Mouse (Mus musculus): ENCODE results near the gene Fbn1. TPM values are rescaled to one million over a fixed set of nuclear protein-coding genes. Genes with fewer than 3 reads are reported as not detected.

Fbn1 gene
- total and polyA plus RNA-seq, 3 experiments = 15.0 to 43.9 (median 28.8) TPM

GRCm38 (mm10) chr2:125436240-125436639 is 71.6 kb downstream of the Fbn1 start:
- H3K4me3 ChIP-seq = no peak overlapping the region
- H3K27ac ChIP-seq = no peak overlapping the region
- H3K27me3 ChIP-seq (ENCODE audit: control insufficient read depth, insufficient read depth, low read length) = no peaks in the 10 kb centered on the region
- H3K79me2 ChIP-seq (replicated peaks; ENCODE audit: control insufficient read depth, insufficient read depth, low read length) = peaks cover 3% of the 10 kb centered on the region; the same call in 1 of the 2 replicates
- H3K36me3 ChIP-seq (ENCODE audit: control insufficient read depth, insufficient read depth, low read length) = no peaks in the 10 kb centered on the region; the same call in 1 of the 2 replicates
- H3K4me1 ChIP-seq (ENCODE audit: control insufficient read depth, insufficient read depth, low read length) = no peaks in the 10 kb centered on the region; the same call in 1 of the 2 replicates
- 84% methylated on average over 7 of the region's 7 CpGs for WGBS
- no peak for DNase-seq
- TF ChIP-seq EP300 (IDR thresholded peaks at IDR 0.05; ENCODE audit: insufficient read depth, low read depth, low read length) (no peak), CTCF (IDR thresholded peaks at IDR 0.05) (no peak), POLR2A (IDR thresholded peaks at IDR 0.05; ENCODE audit: insufficient read depth, low read depth, low read length) (no peak)
- intact Hi-C loops (cut with DNase I) = no loop called here
- no peak overlapping the region for H3K9ac ChIP-seq (ENCODE audit: low read depth, low read length)

GRCm38 (mm10) chr2:125433524-125433923 is 74.3 kb downstream of the Fbn1 start:
- 51% methylated on average over 6 of the region's 6 CpGs for WGBS
- peak in 1 of 2 experiments; percentile 36 for DNase-seq
- Histone ChIP-seq H3K27me3 (ENCODE audit: control insufficient read depth, insufficient read depth, low read length) (no peaks in the 10 kb centered on the region), H3K79me2 (replicated peaks; ENCODE audit: control insufficient read depth, insufficient read depth, low read length) (no peaks in the 10 kb centered on the region), H3K27ac (no peak overlapping the region), H3K36me3 (ENCODE audit: control insufficient read depth, insufficient read depth, low read length) (peaks cover 4% of the 10 kb centered on the region; the same call in 1 of the 2 replicates), H3K4me3 (no peak overlapping the region), H3K4me1 (ENCODE audit: control insufficient read depth, insufficient read depth, low read length) (peaks cover 8% of the 10 kb centered on the region), H3K9ac (ENCODE audit: low read depth, low read length) (no peak overlapping the region)
- no peak for TF ChIP-seq POLR2A (IDR thresholded peaks at IDR 0.05; ENCODE audit: insufficient read depth, low read depth, low read length)
- no peak for TF ChIP-seq CTCF (IDR thresholded peaks at IDR 0.05)
- no peak for TF ChIP-seq EP300 (IDR thresholded peaks at IDR 0.05; ENCODE audit: insufficient read depth, low read depth, low read length)
- intact Hi-C loops (cut with DNase I) = no loop called here

GRCm38 (mm10) chr2:125431491-125431890 is 76.3 kb downstream of the Fbn1 start:
- peaks cover 4% of the 10 kb centered on the region; the same call in 1 of the 2 replicates for H3K36me3 ChIP-seq (ENCODE audit: control insufficient read depth, insufficient read depth, low read length)
- H3K9ac ChIP-seq (ENCODE audit: low read depth, low read length) = no peak overlapping the region
- no peaks in the 10 kb centered on the region for H3K79me2 ChIP-seq (replicated peaks; ENCODE audit: control insufficient read depth, insufficient read depth, low read length)
- TF ChIP-seq EP300 (IDR thresholded peaks at IDR 0.05; ENCODE audit: insufficient read depth, low read depth, low read length) (no peak), POLR2A (IDR thresholded peaks at IDR 0.05; ENCODE audit: insufficient read depth, low read depth, low read length) (no peak), CTCF (IDR thresholded peaks at IDR 0.05) (no peak)
- DNase-seq = no peak
- H3K27ac ChIP-seq = no peak overlapping the region
- WGBS = 65% methylated on average over 6 of the region's 6 CpGs
- no peak overlapping the region for H3K4me3 ChIP-seq
- H3K4me1 ChIP-seq (ENCODE audit: control insufficient read depth, insufficient read depth, low read length) = peaks cover 10% of the 10 kb centered on the region
- intact Hi-C loops (cut with DNase I) = no loop called here
- H3K27me3 ChIP-seq (ENCODE audit: control insufficient read depth, insufficient read depth, low read length) = no peaks in the 10 kb centered on the region

GRCm38 (mm10) chr2:125428811-125429438 is 78.9 kb downstream of the Fbn1 start:
- WGBS = 36% methylated on average over 10 of the region's 10 CpGs
- Histone ChIP-seq H3K9ac (ENCODE audit: low read depth, low read length) (no peak overlapping the region), H3K4me3 (no peak overlapping the region), H3K36me3 (ENCODE audit: control insufficient read depth, insufficient read depth, low read length) (peaks cover 4% of the 10 kb centered on the region; the same call in 1 of the 2 replicates), H3K27ac (no peak overlapping the region), H3K27me3 (ENCODE audit: control insufficient read depth, insufficient read depth, low read length) (no peaks in the 10 kb centered on the region), H3K79me2 (replicated peaks; ENCODE audit: control insufficient read depth, insufficient read depth, low read length) (no peaks in the 10 kb centered on the region), H3K4me1 (ENCODE audit: control insufficient read depth, insufficient read depth, low read length) (peaks cover 10% of the 10 kb centered on the region)
- peak; percentile 54 to 68 for DNase-seq
- intact Hi-C loops (cut with DNase I) = no loop called here
- no peak for TF ChIP-seq POLR2A (IDR thresholded peaks at IDR 0.05; ENCODE audit: insufficient read depth, low read depth, low read length)
- peak; percentile 17; the same call in 1 of the 2 replicates for TF ChIP-seq CTCF (IDR thresholded peaks at IDR 0.05)
- TF ChIP-seq EP300 (IDR thresholded peaks at IDR 0.05; ENCODE audit: insufficient read depth, low read depth, low read length) = peak; percentile 39; the same call in 1 of the 2 replicates

DNA sequence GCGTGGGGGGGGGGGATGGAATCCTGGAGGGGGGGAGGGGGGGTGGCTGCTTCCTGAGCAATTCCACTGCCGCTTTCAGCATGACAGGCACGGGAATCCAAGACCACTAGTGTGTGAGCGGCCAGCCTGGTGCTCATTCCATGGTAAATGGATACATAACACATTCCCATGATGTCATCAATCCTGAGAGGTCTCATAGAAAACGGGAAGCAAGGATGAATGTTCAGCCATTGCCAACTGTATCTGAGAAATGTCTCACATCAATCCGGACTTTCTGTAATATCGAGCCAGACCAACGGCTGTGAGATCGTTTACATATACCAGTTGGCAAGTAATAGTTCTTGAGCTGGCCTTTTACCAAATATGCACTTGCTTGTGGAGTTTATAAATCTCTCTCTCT is 87.2 kb downstream of the Fbn1 start:
- Histone ChIP-seq H3K27me3 (ENCODE audit: control insufficient read depth, insufficient read depth, low read length) (no peaks in the 10 kb centered on the region), H3K4me1 (ENCODE audit: control insufficient read depth, insufficient read depth, low read length) (peaks cover 5% of the 10 kb centered on the region), H3K36me3 (ENCODE audit: control insufficient read depth, insufficient read depth, low read length) (no peaks in the 10 kb centered on the region), H3K27ac (no peak overlapping the region), H3K79me2 (replicated peaks; ENCODE audit: control insufficient read depth, insufficient read depth, low read length) (no peaks in the 10 kb centered on the region), H3K4me3 (no peak overlapping the region), H3K9ac (ENCODE audit: low read depth, low read length) (no peak overlapping the region)
- no peak for DNase-seq
- intact Hi-C loops (cut with DNase I) = no loop called here
- no peak for TF ChIP-seq CTCF (IDR thresholded peaks at IDR 0.05)
- no peak for TF ChIP-seq POLR2A (IDR thresholded peaks at IDR 0.05; ENCODE audit: insufficient read depth, low read depth, low read length)
- TF ChIP-seq EP300 (IDR thresholded peaks at IDR 0.05; ENCODE audit: insufficient read depth, low read depth, low read length) = no peak
- WGBS = 63% methylated on average over 9 of the region's 9 CpGs

GRCm38 (mm10) chr2:125419681-125420080 is 88.1 kb downstream of the Fbn1 start:
- Histone ChIP-seq H3K9ac (ENCODE audit: low read depth, low read length) (no peak overlapping the region), H3K4me3 (no peak overlapping the region), H3K27ac (no peak overlapping the region), H3K36me3 (ENCODE audit: control insufficient read depth, insufficient read depth, low read length) (no peaks in the 10 kb centered on the region), H3K79me2 (replicated peaks; ENCODE audit: control insufficient read depth, insufficient read depth, low read length) (no peaks in the 10 kb centered on the region), H3K27me3 (ENCODE audit: control insufficient read depth, insufficient read depth, low read length) (no peaks in the 10 kb centered on the region), H3K4me1 (ENCODE audit: control insufficient read depth, insufficient read depth, low read length) (peaks cover 5% of the 10 kb centered on the region)
- DNase-seq = peak; percentile 43 to 54
- intact Hi-C loops (cut with DNase I) = no loop called here
- WGBS = 49% methylated on average over 4 of the region's 4 CpGs
- no peak for TF ChIP-seq EP300 (IDR thresholded peaks at IDR 0.05; ENCODE audit: insufficient read depth, low read depth, low read length)
- TF ChIP-seq CTCF (IDR thresholded peaks at IDR 0.05) = no peak
- no peak for TF ChIP-seq POLR2A (IDR thresholded peaks at IDR 0.05; ENCODE audit: insufficient read depth, low read depth, low read length)

Data from heart, adult 2 months (tissue).